Mouse (Mus musculus) retina, postnatal 1 day (tissue): Measurements from ENCODE around the gene Ift22.
"Not testable (repeated sequence)": the region's sequence is repeated elsewhere in the genome, so short reads cannot be mapped to it uniquely, and the experiment has no call there.

Source experiments
- DNase-seq: peaks from one replicate; pipeline ENCODE4 v3.0.0-alpha.2; 2012

Ift22 gene

DNA sequence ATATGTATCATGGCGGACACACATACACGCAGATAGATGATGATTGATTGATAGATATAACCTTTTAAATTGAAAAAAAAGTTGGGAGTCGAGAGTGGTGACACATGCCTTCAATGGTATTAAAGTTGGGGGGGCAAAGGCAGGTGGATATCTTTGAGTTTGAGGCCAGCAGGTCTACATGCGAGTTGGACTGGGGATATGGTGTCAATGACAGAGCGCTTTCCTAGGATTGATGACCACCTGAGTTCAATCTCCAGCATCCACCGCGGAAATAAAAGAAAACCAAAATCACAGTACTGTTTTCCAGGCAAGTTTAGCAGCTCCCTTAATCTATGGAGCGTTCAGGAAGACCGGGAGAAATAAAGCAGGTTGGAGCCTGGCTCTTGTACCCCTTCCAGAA is 363 bp upstream of the Ift22 start:
- DNase-seq: no peak

DNA sequence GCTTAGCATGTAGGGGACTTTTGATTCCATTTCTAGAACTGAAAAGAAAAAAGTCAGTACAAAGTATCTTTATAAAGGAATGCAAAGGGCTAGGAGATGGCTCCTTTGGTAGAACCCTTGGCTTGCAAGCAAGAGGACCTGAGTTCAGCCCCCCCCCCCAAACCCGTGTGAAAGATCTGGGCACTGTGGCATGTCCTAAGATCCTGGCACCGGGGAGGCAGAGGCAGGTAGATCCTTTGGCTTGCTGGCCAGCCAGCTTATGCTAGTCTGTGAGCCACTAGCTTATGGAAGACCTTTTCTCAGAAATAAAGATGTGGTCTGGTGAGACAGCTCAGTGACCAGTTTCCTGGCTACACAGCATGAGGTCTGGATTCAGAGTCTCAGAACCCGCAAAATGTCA is 6.2 kb downstream of the Ift22 start:
- no peak for DNase-seq

DNA sequence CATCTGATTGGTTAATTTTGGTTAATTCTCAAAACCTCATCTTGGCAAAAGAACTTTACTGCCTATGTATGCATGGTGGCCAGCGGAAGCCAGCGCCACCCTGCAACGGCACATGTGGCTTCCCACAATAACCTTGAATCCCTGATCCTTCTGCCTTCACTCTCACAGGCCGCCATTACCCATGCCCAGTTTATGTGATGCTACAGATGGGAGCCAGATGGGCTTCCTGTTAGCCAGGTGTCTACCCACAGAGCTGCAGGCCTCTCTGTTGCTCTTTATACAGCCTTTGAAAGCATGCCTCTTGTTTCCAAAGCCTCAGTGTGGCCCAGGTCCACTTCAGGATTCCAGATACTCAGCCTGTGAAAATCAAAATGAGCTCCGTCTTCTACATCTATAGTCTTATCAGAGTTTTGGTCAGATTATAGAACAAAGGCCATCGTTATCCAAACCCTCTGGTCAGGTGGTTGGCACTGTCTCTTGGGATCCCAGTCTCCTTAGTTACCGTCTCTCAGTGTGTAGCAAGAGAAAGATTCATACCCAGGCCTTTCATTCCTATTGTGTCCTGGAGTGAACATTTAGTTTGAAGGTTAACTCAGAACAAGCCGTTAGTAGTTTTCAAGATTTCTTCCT is 9.8 kb downstream of the Ift22 start:
- no peak for DNase-seq

DNA sequence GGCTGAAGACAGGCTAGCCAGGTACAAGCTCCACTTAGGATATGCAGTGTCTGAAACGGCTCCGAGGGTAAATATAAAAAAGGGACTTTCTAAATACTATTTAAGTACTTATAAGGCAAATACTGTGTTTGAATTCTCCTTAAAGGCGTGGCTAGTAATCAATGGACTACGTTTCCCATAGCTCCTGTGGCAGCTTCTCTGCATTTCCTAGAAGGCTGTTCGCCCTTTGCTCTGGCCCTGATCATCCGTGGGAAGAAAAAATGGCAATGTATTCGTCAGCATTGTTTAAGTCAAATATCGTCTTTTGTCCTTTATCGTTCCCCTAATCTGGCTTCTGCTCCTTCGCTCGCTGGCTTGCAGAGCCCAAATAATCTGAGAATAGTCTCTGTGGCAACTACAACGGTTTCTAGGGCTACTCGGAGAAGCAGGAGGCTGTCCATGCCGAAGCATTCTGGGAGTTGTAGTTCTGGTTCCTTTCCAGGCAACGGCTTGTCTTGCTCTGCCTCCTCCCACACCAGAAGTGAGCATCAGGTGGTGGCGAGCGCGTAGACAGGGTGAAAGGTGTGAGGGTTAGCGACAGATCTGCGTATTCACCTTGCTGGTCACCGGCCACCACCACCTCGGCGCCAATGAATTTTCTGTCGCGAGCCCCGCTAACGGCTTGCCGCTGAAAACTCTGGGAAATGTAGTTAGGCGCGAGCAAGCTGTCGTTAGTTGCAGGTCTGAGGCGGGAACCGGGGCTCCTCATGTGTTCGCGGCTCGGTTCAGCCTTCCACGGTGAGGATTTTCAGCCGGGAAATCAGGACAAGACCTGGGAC is 10.9 kb downstream of the Ift22 start:
- peak; percentile 92 for DNase-seq

DNA sequence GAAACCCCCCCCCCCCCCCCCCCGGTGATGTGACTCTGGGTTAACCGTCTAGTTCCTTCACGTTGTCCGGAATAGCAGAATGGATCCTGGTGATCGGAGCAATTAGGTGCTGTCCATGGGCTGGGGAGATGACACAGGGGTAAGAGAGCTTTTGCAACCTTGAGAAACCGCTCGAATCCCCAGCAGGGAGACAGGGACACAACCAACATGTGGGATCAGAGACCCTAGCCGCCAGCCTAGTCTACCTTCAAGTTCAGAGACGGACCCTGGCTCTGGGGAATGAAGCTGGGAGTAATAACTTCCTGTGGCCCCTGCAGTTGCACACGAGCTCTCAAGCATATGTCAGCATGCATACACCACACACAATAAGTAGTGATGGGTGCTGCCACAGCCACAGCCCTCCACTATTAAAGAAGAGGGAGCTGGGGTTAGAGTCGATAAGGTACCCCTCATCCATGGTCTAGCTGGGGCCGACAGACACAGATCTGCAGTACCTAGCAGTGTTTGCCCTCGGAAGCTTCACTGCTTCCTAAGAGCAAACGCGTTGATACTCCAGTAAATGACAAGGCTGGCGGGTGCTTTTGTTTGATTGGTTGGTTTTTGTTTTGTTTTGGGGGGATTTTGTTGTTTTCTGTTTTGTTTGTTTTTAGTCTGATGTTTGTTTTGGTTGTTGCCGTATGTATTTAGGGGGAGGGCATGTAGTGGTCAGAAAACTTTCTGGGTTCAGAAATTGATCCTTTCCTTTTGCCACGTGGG is 11.8 kb downstream of the Ift22 start:
- peak; percentile 12 for DNase-seq

DNA sequence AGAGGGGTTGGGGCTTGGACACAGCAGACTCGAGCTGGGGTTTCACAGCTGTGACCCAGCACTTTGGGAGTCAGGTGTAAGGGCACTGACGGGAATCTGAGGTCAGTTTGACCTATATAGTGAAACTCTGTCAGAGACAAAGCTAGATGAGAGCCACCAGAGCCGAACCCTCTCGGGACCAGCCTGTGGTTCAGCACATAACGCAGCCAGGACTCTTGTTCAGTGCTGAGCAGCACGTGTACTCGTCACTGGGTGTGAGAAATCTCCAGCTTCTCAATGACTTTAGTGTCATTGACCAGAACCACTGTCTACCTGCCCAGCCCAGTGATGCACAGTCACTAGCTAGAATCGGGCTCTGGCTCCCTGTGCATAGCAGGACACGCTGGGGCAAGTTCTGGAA is 14.9 kb downstream of the Ift22 start:
- no peak for DNase-seq

DNA sequence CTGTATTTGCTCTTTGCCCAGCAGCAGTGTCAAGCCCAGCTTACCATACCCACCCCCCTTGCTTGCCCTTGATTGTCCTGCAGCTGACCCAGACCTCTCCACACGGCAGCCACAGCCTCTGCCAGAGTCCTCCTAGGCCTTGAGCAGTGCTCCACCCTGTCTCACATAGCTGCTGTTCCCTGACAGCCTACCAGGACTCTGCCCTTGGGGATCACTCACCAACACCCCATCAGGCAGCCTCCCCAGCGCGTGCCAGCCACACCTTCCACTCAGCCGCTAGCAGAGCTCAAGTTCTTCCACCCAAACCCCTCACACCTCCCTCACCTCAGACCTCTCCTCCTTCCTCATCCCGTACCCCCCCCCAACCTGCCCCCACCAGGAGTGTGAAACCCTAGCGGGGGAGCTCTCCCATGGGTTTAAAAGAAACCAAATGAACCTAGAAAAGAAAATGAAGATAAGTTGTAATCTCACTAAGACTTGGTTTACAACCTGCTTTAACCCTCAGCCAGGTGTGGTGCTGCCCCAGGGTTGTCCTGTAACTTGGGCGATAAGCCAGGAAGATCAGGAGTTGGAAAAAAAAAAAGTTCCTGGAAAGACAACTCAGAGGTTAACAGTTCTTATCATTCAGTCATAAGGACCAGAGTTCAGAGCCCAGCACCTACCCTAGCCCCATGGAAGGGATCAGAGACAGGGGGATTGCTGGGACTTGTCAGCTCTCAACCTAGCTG is 16.0 kb downstream of the Ift22 start:
- no peak for DNase-seq

DNA sequence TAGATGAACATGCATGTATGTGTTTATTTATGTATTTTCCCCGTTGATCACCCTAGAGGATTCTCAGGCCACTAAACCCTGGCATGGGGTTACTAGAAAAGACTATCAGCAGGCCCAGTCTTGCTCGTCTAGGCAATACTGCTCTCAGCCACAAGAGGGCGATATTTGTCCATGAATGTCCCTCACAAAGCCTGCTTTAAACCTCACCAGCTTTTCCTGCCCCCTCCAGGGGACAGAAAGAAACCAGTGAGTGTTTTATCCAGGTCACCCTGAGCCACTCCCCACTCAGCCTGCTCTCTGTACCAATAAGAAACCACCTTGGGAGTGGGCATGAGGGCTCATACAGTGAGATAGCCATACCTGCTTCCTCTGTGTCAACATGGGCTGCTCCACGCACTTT is 21.1 kb downstream of the Ift22 start:
- peak; percentile 94 for DNase-seq

DNA sequence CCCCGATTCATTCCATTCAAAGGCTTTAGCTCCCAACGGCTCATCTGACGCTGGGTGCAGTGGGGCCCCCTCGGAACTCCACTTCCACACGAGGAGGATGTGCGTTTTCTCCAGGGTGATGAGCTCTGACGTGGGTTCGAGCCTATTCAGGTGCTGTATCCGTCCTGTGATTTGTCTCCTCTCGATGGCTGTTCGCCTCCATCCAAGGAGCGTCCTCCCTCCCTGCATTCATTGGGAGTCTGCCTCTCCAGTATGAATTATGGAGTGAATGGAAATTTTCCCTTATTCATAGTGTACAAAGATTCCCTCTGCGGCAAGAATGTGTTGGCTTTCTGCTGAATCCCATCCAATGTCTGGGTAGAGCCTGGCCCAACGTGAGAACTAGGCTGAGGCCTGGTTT is 23.9 kb downstream of the Ift22 start:
- DNase-seq: no peak

DNA sequence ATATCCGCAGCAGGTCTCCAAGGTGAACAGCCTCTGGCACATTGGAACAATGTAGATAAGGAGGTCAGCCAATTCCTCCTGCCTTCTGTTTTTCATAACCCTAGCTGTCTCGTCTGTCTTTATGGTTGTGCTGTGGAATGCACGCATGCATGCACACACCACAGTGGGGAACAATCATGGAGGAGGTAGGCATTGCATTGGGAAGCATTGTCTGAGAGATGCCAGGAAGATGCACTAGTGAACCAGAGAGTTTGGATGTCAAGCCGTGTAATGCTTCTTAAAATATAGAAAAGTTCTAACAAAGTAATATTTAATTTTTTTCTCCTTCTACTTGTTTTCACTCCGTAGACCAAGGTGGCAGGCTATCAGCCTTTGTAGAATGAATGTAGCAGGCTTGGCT is 25.0 kb downstream of the Ift22 start:
- DNase-seq: no peak

DNA sequence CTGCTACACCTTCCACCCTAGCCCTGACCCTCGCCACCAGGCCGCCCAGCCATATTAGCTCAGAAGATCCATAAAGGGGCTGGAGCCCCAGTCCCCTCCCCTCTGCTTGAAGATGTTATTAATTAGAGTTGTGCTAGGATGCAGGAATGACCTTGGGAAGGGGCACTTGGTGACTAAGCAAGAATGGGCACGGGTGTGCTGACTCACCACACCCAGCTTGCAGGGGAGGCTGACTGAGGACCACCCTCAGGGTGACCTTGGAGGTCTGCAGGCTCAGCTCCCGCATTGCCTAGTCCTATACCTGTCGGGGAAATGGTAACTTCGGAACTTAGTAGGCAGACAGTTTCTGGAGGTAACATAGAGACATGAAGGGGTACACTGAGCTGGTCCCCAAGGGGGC is 26.0 kb downstream of the Ift22 start:
- no peak for DNase-seq

DNA sequence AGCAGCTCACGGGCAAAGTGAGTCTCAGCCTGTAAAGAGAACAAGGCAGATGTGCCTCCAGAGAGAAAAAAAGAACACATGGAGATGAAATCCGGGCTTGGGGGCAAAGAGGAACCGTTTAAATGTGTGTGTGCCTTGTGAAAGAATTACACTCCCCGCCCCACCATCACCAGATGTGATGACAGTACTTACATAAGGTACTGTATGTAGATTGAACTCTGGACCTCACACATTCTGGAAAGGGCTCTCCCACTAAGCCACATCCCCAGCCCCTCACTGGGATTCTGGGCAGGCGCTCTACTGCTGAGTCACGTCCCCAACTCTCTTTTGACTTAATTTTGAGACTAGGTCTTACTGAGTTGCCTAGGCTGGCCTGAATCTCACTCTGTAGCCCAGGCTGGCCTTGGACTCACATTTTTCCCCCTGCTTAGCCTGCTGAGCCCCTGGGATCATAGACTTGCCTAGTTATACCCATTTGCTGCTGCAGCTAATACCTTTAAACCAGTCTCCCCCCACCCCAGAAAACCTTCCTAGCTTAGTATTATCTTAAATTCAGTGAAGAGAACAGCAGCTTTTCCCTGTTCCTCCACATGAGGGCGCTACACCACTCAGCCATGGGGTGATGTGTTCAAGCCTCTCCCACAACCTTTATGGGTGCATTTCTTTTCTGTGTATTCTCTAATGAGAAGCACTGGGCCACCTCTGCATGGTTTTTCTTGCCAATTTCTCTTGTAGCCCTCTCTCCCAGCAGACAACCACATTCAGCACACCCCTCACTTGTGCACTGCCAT is 28.1 kb downstream of the Ift22 start:
- peak; percentile 6 for DNase-seq

DNA sequence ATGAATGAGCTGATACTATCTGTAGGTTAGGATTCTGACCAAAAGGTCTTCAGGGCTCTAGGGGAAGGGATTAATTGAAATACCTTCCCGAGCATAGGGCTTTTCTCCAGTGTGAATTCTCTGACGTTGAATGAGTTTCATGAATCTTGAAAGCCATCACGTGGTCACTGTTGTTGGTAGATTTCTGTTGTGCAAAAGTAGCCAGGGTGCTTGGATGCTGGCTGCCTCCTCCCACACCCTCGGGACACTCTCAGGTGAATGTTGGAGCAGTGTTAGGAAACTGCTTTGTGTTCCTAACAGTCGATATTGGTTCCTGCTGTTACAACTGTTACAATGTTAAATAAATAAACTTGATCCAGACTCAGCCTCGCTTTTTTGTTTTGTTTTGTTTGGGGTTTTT is 28.8 kb downstream of the Ift22 start:
- DNase-seq: no peak

DNA sequence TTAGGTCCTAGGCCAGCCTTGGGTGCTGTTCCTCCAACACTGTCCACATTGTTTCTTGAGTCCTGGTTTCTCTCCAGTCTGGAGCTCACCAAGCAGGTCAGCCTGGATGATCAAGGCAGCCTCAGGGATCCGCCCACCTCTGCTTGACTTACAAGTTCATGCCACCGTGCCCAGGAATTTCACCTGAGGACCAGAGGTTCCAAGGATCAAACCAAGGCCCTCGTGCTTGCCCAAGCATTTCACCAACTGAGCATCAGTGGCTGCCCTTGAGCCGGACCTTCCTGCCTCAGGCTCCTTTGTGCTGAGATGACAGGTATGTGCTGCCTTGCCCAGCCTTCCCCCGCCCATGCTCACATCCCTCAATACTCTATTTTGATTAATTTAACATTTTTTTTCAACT is 29.7 kb downstream of the Ift22 start:
- no peak for DNase-seq

DNA sequence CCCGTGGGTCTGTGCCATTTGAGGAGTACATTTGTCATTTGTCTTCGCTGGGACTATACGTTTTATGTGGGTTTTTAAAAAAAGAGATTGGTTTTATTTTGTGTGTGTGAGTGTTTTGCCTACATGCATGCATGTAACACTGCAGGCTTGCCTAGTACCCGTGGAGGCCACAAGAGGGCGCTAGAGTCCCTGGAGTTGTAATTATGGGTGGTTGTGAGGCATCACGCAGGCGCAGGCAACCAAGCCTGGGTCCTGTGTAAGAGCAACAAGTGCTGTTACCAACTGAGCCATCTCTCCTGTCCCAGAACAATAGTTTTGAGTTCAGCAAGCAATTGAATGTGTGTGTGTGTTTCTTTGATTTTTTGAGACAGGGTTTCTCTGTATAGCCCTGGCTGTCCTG is 31.3 kb downstream of the Ift22 start:
- DNase-seq: peak; percentile 14

DNA sequence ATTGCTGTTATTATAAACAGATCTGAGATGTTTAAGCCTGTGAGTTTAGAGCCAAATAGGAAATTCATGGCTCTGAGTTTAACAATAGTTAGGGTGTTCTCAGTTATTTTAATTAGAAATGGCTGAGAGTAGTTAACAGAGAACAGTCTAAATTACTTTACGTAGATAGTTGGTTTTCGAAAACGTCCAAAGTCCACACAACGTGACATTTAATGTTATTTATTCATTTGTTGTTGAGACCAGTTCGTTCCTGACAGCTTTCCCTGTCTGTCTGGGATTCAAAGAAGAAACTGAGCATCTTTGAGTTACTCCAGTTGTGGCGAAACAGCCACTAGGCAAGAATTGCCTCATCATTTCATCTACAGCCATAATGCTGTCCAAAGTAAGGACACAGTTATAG is 32.1 kb downstream of the Ift22 start:
- DNase-seq: not testable (repeated sequence)

DNA sequence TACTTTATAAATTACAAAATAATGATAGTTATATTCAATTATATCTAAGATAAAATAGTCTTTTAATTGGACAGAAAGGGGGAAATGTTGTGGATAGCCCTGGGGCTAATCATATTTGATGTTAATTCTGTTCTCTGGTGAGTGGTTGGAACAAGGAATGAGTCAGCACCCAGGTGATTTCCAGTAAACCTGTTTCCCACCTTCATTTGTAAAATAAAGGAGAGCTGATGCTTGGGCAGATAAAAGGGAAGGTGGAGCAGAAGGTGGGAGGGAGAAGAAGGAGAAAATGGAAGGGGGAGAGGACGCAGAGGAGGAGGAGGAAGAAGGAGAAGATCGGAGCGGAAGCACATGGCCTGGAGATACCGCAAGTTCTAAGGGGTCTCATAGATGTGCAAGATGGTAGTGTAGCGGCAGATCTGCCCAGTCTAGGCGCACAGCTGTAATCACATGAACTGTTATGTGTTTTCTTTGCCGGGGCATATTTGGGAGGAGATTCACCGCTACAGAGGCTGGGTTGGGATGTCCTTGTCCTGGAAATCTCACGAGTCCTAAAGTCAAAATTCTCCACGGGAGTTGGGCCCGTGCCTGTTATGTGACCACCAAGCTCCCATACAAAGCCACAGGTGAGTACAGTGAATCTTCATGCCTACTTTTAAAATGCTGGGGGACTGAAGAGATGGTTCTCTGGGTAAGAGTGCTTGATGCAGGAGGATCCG is 33.1 kb downstream of the Ift22 start:
- DNase-seq: no peak

DNA sequence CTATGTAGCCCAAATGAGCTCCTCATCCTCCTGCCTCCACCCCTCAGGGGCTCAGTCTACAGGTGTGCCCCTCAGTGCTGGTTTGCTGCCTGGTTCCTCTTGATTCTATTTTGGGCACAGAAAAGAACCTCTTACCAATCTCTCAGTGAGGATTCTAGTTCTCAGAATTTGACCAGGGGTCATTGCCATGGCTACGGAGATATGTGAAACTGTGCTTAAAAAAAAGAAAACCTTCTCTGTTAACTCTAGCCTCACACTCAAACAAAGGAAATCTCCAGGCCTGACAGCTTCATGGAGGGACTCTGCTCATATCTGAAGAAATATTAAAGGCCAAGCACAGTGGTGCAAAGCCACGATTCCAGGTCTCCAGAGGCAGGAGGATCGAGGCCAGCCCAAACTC is 34.8 kb downstream of the Ift22 start:
- no peak for DNase-seq

DNA sequence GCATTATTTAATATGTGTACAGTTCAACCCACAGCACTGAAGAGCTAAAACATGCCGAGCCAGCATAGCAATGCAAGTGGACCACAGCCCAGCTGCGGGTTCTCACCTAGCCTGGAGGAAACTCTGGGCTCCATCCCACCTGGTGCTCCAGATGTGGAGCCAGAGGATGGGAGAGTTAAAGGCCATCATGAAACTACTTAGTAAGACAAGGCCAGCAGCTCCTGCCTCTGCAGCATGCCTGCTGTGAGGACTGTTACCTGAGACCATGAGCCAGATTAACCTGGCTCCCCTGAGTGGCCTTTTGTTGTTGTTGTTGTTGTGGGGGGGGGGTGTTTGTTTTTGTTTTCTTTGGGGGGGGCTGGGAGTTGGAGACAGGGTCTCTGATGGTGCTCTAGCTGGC is 35.4 kb downstream of the Ift22 start:
- DNase-seq: no peak

DNA sequence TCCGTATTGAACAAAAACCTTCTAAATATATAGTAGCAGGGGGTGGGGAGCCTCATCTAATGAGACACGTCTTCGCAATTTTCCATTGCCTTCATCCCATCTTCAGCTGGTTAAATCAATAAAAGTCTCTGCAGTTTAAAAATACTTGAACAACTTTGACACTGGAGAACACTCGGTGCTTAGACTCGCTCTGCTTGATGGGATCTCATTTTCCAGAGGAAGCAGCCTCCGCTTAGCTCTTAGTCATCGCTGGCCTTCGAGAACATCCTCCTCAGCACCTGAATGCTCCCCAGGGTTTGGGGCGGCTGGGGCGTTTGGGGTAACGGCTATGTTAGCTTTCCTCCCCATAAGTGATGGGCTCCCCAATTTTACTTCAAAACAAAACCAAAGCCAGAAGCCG is 37.1 kb downstream of the Ift22 start:
- DNase-seq: no peak

DNA sequence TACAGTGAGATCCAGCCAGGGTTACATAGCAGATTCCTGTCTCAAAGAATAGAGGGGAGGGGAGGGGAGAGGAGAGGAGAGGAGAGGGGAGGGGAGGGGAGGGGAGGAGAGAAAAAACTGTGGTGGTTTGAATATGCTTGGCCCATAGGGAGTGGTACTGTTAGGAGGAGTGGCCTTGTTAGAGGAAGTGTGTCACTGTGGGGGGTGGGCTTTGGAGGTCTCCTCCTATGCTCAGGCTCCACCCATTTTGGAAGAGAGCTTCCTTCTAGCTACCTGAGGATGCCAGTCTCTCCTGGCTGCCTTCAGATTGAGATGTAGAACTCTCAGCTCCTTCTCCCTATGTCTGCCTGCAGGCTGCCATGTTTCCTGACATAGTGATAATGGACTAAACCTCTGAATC is 39.9 kb downstream of the Ift22 start:
- no peak for DNase-seq
